Mouse (Mus musculus) heart, postnatal 36 days (tissue): ENCODE results near the gene Armt1. TPM values are rescaled to one million over a fixed set of nuclear protein-coding genes. Genes with fewer than 3 reads are reported as not detected.

Experiments used
- DNase-seq, 2 experiments: peaks; one replicate each; pipeline ENCODE4 v3.0.0; 2021 to 2022
- intact Hi-C: fragments of 180-260 bp; cut with DNase I; formaldehyde crosslinking; loops from one replicate; pipeline ENCODE4 v1.15.1; 2025
- total RNA-seq, 2 experiments: library from RNA; stranded (reverse); gene quantifications; 2 replicates each; pipeline ENCODE4 v1.2.3; 2021

Gene Armt1
- total RNA-seq = 1 to 10 TPM; 7.3 to 8.7 TPM

DNA sequence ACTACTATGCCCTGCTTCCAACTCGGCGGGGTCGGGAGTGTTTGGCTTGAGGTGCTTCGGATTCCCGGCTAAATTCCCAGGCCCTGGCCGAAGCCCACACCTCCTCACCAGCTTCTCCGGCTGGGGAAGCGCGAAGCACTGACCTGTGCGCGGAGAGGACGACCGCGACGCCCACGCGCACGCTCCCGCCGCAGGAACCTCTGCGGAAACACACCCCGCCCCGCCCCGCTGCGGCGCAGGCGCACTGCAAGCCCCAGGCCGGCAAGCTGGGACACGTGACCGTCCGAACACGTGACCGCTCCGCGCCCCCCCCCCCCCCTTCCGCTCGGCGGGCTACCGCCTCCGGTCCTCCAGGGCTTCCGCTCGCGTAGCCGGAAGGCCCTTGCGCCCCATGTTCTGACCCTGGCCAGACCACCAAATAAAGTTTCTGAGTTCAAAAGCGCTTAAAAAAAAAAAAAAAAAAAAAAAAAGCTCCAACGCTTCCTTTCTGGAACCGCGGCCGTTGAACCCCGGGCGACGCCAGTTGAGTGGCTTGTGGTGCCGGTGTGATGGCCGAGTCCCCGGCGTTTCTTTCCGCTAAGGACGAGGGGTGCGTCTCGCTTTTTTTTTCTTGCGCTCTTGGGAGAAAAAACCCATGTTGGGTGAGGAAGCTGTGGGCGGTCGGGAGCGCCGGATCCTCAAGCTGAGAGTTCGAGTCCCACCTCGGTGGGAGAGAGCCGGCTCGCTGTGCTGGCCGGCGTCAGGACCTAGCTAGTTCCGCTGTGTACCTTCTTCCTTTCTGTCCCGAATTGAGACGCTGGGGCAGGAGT, at the start of gene Armt1, which contains the start of gene Rmnd1:
Armt1 (plus strand) TSS at position 345 of the 809 bp plus-strand sequence.
Rmnd1 (minus strand) TSS at position 266 of the 809 bp plus-strand sequence.
- DNase-seq = peak; percentile 95
- intact Hi-C loops = loop anchor here (10.0 kb wide), 1 partner anchor 732 kb away; no protein-coding TSS in a partner anchor

DNA sequence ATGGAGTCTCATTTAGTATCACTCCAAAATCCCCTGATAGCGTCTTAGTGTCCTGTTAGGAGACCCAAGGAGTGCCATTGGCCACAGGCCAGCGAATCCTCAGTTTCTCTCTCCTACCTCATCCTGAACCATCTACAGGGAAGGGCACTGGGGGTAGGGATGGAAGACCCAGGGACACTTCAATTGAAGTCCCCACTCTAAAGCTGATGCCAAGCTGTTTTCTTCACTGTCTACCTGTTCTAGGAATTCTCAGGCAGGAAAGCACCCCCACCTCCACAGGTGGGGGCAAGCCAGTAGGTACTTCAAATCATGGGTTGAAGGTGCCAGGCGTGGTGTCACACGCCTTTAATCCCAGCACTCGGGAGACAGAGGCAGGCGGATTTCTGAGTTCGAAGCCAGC, 48.0 kb upstream of the Armt1 start:
- DNase-seq = no peak
- intact Hi-C loops = no loop called here

DNA sequence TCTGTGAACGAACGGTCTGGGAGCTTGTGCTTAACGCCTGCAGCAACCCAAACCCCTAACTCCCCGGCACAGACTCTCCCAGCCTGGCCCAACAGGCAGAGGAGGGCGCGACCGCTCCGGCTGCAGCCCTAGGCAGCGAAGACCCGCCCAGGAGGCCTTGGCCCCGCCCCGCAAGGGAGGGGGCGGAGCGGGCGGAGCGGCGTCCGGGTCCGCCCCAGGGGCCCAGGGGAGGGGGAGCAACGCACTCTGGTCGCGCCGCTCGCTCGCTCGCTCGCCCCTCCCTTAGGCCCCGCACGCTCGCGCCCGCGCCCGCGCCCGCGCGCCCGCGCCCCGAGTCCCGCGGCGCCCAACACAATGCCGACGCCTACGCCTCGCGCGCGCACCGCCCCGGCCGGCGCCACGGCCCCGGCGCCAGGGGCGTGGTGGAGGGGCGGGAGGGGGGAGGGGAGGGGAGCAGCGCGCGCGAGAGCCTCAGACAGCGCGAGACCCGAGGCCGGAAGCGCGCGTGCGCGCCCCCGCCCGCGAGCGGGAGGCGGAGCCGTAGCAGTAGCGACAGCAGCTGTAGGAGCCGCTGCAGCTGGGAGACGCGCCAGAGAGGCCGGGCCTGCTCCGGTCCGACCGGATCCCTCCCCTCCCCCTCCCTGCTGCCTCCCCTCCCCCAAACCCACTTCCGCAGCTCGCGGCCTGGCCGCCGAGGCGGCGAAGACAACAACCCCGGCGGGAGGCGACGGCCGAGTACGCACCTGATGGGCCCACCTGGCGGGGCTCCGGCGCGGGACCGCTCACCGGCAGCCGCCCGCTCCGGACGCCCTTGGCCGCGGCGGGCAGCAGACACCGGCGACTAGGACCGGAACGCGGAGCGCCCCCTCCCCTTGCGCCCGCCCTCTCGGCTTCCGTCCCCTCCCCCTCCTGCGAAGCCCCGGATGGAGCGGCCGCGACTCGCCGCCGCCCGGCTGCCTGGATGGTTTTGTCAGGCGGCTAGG, 45.4 kb upstream of the Armt1 start:
- intact Hi-C loops = no loop called here
- DNase-seq = peak; percentile 93

DNA sequence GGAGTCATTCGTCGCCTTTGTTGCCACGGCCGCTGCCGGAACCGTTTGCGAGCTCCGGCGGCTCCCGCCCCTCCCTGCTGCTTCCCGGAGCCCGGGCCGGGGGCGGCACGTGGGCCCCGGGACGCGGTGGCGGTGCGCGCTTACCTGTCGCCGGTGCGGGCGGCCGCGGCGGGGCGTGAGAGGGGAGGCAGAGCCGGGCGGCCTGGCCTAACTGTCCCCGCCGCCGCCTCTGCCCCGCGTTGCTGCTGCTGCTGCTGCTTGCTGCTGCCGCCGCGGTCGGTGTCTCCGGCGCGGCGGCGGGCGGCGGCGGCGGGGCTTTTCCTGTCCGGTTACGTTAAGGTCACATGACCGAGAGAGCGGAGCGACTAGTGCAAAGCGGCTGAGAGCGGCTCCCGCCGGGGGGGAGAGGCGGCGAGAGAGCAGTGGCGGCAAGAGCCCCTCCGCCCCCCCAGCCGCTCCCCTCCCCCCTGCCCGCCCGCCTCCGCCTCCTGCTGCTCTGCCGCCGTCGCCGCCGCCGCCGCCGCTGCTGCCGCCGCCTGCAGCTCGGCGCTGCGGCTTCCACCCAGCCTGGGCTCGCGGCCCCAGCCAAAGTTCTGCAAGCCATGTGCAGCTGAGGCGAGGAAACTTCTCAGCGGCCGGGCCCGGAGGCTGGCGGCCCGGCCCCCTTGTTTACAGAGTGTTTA, 44.4 kb upstream of the Armt1 start, which contains the start of gene Zbtb2:
Zbtb2 (minus strand) TSS at position 408 of the 683 bp plus-strand sequence.
- intact Hi-C loops = no loop called here
- peak; percentile 64 to 70 for DNase-seq

DNA sequence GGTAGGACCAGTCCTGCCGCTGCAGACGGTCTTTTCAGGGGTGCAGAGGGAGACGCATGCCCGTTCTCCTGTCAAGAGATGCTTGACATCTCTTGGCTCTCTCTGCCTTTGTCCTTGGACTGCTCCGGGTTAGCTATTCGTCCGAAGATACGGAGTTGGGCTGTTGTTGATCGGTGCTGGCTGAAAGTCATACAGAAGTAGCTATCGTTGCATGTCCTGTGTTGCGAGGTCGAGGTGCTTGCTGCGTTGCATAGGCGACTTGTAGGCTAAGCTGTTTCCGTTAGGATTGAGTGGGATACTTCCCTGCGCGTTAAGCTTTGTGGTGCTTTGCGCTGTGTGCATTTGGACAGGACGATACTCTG, 43.9 kb upstream of the Armt1 start:
- DNase-seq = no peak
- intact Hi-C loops = no loop called here

DNA sequence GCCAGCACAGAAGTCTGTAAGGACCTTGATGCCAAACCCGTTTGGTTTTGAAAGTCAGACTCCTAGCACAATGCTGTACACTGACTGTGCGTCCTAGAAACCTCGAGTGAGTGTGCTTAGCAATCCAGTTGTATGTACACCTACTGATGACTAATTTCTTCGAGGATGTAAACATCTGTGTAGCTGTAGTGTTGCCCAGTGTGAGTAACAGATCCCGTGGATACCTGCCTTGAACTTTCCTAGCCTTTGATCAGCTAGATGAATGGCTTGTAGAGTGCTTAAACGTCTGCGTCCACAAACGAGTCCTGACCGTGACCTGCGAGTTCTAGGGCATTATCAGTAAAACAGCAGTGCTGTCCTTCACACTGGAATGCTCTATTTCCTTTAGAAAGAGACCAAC, 43.2 kb upstream of the Armt1 start:
- intact Hi-C loops = no loop called here
- no peak for DNase-seq

DNA sequence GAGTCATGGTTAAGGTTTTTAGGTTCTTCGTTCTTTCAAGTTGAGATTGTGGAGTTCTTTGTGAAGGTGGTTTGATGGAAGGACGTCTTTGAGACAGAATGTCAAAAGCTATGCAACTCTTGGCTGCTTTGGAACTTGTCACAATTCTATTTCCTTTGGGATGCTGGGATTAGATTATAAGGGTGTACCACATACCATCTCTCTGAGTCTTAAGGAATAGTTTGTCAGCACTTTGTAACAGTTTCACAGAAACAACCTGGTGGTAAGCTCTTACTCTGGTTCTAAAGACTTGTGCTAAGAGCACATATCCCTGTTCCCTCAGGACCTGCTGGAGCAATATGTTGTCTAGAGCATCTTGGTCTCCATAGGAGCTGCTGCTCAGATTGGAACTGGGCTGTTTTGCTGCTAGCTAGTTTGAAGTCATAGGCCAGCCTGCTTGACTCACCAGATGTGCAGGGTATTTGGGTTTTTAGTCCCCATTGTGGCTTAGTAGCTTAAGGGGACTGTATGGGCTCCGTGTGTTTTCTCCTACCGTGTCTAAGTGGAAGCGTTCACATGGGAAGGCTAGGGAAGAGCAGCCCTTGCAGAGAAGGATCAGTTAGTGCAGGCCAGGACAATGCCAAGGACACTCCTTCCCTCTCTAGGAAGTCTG, 42.7 kb upstream of the Armt1 start:
- intact Hi-C loops = loop anchor here (2.0 kb wide), 1 partner anchor 41 kb away; no protein-coding TSS in a partner anchor
- no peak for DNase-seq

DNA sequence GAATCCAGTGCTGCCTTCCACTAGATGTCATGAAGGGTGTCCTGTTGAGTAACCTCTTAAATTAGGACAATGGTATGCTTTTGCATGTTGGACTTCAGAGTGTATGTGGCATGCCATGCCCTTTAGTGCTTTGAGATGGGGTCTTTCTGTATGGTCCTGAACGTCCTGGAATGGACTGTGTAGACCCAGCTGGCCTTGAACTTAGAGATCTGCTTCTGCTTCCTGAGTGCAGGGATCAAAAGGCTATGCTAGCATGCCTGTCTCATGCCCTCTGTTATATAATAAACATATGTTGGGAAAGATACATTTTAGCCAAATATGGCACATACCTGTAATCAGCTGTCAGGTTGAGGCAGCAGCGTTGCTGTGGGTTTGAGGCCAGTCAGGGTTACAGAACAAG, 41.7 kb upstream of the Armt1 start:
- intact Hi-C loops = loop anchor here (2.0 kb wide), 1 partner anchor 40 kb away; no protein-coding TSS in a partner anchor
- no peak for DNase-seq

DNA sequence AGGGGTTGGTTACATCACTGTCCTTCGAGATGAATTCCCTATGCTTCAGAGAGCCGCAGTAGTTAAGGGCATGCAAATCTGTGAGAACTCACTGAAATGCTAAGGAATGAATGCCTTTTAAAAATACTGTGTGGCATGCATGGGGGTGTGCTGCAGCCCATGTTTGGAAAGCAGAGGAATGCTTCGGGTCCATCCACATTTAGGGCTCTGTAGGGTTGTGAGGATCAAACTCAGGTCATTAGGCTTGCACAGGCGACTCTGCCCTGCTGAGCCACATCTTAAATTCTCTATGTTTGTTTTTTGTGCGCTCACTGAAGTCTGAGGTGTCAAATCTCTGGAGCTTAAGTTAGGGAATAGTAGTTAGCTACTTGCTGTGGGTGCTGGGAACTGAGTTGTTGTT, 41.2 kb upstream of the Armt1 start:
- DNase-seq = no peak
- intact Hi-C loops = loop anchor here (2.0 kb wide), 1 partner anchor 40 kb away; no protein-coding TSS in a partner anchor

DNA sequence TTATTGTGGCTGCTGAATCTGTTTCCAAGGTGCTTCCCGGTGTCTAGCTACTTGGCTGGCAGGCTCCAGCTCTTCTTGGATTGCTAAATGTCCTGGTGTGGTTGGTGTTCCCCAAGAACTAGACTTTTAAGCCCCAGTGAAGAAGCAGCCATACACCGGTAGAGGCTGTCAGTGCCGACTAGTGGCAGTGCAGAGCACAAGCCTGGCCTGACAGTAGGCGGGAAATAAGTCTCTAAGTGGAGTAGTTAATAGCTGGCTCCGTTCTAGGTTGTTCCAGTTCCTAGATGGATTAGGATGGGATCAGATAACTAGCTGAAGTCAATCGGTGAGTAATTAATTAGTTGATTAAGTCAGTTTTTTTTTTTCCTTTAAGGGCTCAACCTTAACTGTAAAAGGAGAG, 40.4 kb upstream of the Armt1 start:
- DNase-seq = peak in 1 of 2 experiments; percentile 50
- intact Hi-C loops = loop anchor here (2.0 kb wide), 1 partner anchor 39 kb away; no protein-coding TSS in a partner anchor

DNA sequence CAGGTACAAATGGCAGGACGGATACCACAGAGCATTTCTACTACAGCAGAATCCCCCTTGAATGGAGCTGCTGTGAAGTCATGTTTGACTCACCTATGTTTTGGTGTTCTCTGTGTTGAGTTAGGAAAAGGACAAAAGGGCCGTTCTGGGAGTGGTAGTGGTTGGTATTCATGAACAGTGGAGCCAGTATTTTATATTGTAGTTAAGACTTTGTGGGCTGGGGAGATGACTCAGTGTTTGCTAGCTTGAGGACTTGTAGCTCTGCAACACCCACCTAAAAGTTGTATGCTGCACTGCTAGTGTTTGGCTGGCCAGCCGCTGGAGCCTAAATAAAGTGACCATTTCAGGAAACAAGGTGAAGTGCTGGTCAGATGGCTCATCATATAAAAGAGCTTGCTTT, 36.9 kb upstream of the Armt1 start:
- intact Hi-C loops = no loop called here

DNA sequence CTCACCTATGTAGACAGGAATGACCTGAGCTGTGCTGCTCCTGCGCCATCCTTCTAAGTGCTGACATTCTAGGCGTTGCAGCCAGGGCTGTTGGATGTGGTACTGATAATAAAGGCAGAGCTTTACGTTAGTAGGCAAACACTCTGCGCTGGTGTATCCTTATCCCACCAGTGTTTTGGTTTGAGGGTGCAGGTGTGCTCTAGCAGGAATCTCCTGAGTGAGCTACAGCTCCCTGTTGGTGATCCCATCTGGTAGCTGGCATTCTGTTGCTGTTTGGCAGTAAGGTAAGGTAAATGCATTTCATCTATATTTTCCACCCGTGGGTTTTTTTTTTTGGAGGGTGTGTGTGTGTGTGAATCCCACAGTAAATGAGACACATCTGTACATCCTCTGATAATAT, 34.2 kb upstream of the Armt1 start:
- intact Hi-C loops = no loop called here
- DNase-seq = no peak

More for the DNA sequence above, 36.9 kb upstream of the Armt1 start:
- DNase-seq = no peak

DNA sequence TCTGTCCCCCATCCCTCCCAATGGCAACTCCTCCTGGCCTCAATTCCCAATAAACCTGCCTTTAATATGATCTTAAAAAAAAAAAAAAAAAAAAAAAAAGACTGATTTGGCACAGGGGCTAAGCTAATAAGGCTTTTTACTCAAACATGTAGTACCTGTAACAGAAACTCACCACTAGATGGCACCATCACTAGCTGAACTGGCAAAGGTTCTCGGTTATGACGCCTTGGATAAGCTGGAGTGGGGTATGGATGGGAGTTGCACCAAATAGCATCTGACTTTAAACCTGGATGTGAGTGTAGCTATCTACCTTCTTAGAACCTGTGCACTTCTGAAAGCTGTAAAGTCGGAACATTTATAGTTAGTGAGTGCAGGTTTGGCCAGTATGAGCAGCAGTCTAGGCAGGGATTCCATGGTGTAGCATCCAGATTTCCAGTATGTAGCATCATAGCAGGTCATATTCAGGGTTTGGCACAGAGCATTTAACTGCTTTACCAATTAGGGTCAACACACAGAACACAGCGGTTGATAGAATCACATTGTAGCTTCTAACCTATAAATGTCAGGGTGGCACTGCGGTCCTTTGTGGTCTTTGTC, 27.3 kb upstream of the Armt1 start:
- DNase-seq = no peak
- intact Hi-C loops = loop anchor here (10.0 kb wide), 1 partner anchor 760 kb away; no protein-coding TSS in a partner anchor

DNA sequence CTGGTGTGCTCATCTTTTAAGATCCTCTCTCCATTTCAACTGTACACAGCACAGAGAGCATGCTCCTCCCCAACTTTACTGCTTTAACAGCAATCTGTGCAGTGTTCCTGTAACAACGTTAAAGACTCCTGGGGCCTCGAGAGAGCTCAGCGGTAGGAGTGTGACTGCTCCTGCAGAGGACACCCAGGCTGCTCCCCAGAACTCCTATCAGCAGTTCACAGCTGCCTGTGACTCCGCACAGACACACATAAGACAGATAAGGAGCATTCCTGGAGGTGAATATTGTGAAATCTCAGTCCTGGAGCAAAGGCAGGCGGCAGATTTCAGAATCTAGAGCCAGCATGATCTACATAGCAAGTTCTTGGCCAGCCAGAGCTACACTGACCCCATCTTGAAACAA, 26.8 kb upstream of the Armt1 start:
- intact Hi-C loops = loop anchor here (10.0 kb wide), 1 partner anchor 759 kb away; no protein-coding TSS in a partner anchor
- no peak for DNase-seq

DNA sequence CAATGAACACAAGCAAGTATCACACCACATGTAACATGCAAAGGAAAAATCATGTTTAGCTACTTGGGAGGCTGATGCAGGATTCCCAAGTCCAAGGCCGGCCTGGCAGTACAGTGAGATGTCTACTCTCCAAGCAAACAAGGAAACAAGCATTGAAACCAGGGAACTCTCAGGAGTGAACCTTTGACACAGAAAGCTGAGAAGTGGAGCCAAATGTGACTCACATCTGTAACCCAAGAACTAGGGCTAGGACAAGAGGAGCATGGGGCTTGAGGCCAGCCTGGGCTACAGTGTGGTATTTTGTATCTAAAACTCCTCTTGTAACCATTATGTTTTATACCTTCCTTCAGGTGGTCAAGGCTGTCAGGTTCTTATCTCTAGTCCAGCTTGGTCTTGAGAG, 25.1 kb upstream of the Armt1 start:
- intact Hi-C loops = loop anchor here (2.0 to 10.0 kb wide), 2 partner anchors 22 to 758 kb away; no protein-coding TSS in a partner anchor
- no peak for DNase-seq

DNA sequence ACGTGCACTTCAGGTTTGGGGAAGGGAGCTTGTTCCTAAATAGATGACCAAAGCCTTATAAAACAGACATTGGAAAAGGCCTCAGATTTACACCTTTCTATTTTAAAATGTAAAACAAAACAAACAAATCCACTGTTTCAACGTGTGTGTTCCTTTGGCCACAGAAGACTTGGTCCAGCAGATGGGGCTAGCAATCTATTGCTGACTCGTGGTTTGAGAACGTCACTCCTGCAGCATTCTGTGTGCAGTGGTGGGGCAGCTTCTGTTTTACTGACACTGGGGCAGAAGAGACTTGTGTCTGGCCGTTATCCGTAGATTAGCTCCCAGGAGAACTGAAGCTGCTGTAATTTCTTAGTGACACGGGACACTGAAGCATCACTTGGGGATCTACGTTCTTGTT, 7.0 kb upstream of the Armt1 start:
- no peak for DNase-seq
- intact Hi-C loops = no loop called here

DNA sequence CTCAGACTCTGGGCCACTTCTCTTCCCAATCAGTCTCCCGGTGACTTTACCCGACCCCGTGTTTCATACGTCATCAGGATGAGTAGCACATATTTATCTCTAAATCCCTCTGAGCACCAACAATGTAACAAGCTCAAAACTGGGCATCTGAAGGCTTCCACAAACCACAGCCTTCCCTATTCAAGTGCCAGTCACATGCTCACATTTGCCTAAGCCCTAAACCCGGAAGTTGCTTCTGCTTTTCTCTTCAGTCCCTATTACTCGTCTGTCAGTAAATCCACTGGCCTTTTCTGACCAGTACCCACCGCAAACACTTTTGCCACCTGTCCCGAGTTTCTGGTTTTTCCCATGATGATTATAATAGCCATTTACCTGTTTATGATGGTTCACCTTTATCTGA, 1.9 kb upstream of the Armt1 start:
- intact Hi-C loops = loop anchor here (2.0 to 10.0 kb wide), 2 partner anchors 40 to 734 kb away; no protein-coding TSS in a partner anchor
- no peak for DNase-seq

DNA sequence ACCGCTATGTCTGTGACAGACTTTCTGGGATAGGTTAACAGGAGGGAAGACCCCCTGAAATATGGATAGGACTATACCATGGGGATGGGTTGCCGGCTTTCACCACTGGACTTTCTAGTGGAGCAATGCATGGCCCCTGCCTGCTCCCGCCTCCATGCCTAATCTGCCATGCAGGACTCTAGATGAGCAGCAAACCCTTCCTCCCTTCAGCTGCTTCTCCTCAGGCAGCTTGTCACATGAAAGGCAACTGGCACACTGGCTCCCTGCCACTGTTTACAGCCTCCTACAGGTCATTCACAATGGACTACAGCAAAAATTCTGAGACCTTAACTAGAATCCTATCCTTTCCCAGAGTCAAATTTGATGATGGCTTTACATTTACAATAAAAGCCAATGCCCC, 1.4 kb upstream of the Armt1 start:
- DNase-seq = no peak

DNA sequence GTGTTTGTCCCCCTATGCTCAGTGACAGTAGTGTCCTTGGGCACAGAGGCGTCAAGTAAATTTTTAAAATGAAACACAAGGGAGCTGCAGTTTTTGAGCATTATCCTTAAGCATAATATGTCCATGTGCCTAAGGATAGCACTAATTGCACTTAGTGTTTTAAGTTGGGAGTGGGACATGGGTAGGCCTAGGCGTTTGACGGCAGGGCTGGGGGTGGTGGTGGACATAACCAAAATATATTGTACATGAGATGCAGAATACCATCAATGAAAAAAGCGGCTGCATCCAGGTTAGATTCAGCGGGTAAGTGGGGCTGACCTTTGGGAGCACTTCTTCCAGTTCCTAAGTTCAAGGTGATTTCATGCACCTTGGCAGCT, 533 bp upstream of the Armt1 start:
- DNase-seq = no peak
- intact Hi-C loops = loop anchor here (2.0 to 10.0 kb wide), 2 partner anchors 41 to 733 kb away; no protein-coding TSS in a partner anchor

More for the DNA sequence above, 1.4 kb upstream of the Armt1 start:
- intact Hi-C loops = loop anchor here (2.0 to 10.0 kb wide), 2 partner anchors 40 to 734 kb away; no protein-coding TSS in a partner anchor
